Mouse (Mus musculus) erythroblast, adult 5-6 weeks (primary cell): Measurements from ENCODE around the gene Ablim1. TPM values are rescaled to one million over a fixed set of nuclear protein-coding genes. Genes with fewer than 3 reads are reported as not detected.

ENCODE experiments used
- ATAC-seq: replicated peaks from 2 replicates; pipeline ENCODE4 v1.8.0; 2016; ENCODE audit warnings: moderate number of reproducible peaks, mild to moderate bottlenecking, moderate TSS enrichment, inconsistent platforms; ENCODE audit not compliant: poor library complexity, low FRiP score, severe bottlenecking
- total RNA-seq, 2 experiments: library from RNA; stranded (forward) in 1 of 2; stranded (reverse) in 1 of 2; fragments of 150-400 nt in 1 of 2; fragments of 200-764, 138-1000 nt in 1 of 2; gene quantifications; 2 replicates each; pipeline versions ENCODE4 v1.2.3 to v1.2.4; 2015 to 2017; ENCODE audit warnings: low replicate concordance in 2 of 2

Gene Ablim1
- total RNA-seq, 2 experiments from 2014 or later: 1.0 to 1.5 TPM

DNA sequence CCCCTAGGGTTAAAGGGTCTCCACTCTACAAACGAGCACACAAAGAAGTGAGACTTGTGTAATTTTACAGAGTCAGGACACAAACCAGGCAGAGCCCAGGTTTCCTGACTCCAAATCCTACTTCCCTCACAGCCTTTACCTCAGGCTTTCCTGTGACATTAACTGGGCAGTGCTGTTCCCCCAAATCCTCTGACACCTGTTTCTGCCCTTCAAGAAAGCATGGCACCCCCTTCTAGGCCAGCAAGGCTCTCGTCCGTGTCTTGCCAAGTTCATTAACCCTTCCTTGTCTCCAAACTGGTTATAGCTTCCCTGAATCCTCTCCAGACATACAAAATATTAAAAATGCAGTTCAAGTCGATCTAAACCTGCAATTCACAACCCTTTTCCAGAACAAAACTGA lies 304.7 kb downstream of the Ablim1 start:
- ATAC-seq: no peak

DNA sequence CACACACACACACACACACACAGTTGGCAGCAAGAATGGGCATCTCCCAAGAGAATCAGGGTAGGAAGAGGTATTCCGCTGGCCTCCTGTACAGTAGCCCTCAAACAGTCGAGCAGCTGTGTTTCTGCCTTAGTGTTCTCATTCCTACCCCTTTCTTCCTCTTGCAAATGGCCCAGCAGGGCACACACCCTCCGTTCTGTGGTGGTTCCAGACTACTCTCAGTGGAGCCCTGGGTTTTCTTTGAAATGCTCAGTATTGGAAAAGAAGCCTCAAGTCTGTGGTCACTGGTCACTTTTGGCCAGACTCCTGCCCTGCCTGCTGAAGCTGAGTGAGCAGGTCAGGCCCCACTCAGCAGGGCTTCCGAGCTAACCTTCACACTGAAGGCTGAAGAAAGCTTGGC lies 305.1 kb downstream of the Ablim1 start:
- no peak for ATAC-seq

DNA sequence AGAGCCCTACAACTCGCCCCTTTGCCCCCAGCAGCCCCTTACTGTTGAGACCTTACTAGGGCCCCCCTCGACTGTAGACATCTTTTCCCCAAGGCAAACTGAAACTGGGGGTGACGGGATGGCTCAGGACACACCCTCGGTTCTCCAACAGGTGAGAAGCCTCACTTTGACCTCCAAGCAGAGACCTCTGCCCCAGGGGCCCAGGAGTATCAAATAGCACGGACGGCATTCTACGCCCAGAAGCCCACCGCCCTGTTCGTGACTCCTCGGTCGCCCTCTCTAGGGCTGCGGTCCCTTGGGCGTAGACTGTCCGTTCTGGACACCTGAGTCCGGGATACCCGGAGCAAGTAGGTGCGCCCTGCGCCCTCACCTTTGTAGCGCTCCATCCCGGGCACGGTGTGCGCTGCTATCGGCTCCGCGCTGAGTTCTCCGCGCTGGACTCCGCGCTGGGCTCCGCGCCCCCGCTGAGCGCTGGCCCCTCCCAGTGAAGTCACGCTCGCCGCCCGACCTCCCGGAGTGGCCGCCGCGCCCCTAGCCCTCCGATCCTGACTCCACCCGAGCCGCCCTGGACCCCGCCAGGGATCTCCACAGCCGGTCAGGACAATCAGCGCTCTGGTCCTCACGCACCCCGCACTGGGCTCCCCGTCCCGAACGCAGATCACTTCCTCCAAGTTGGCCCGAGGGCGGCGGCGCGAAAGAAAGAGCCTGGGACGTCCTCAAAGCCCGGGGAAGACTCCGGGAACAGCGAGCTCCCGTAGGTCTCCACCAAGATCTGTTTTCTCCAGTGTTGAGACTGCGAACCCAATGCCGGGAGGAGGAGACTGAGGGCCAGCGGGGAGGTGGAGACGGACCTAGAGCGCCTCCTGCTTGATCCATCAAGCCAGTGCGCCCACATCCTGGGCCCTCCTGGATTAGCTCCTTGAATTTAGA lies 306.7 kb downstream of the Ablim1 start, which contains the start of gene Afap1l2:
TSS of gene Afap1l2 (minus strand) at position 448 of the 930 bp plus-strand sequence.
- no peak for ATAC-seq

DNA sequence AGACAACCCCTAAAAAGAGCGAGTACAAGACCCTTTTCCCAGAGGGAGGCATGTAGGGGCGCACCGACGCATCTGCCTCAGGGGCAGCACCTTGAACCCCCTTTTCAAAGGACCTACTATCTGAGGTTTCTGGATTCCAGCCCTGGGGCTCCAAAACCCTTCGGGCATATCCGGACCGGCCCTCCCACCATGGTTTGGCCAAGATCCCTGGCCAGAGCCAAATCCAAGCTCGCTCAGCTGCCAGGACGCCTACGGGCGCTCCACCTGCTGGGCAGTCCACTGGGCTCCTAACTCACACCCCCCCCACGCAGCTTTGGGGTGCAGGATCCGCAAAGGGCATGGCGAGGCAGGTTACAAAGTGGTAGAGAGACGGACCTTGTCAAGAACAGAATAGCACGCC lies 307.4 kb downstream of the Ablim1 start:
- no peak for ATAC-seq

DNA sequence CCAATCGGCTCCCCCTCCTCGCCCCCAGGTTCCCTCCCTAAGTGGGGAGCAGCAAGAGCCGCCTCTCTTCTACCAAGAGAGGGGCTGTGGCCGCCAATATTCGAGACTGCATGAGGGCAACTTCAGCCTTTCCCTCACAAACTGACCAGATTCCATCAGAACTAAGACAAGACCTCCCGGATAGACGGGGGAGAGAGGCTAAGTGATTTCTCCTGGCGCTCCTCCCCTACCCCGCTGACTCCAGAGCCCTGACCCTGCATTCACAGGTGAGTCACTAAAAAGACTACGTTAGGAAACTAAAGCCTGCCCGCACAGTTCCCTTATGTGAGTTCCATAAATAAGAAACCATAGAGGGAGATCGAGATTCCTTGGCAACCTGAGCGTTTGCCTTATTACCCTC lies 307.9 kb downstream of the Ablim1 start:
- no peak for ATAC-seq

DNA sequence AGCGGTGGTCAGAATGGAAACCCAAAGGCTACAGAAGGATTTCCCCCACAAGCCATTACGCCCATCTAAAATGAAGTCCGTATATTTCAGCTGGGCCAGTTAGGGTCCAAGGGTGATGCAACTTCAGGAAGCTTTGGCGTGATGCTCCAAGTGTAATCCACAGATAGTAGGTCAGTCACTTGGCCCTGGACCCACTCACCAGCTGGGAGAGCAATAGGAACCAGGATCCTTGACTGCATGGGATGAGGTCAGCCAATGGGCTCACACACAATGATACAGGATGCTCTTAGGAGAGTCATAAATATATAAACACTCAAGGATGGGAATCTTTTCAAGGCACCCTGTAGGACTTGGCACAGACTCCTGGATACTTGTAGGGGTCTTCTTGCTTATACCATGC lies 309.7 kb downstream of the Ablim1 start:
- no peak for ATAC-seq

DNA sequence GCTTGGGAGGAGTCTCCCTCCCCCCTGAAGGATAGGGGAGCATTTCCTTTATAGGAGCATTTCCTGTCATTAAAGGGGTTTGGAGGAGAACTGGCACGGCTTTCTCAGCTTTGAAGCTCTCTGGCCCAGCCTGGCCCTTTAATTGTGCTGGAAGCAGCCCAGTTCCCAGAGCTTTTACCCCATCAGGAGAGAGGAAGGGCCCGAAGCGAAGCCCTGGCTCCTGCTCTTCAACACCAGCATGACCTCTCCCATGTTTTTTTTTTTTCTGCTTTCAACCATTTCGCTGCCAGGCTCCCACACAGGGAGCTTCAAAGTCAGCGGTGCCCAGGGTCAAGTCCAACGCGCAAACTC lies 311.3 kb downstream of the Ablim1 start:
- no peak for ATAC-seq

DNA sequence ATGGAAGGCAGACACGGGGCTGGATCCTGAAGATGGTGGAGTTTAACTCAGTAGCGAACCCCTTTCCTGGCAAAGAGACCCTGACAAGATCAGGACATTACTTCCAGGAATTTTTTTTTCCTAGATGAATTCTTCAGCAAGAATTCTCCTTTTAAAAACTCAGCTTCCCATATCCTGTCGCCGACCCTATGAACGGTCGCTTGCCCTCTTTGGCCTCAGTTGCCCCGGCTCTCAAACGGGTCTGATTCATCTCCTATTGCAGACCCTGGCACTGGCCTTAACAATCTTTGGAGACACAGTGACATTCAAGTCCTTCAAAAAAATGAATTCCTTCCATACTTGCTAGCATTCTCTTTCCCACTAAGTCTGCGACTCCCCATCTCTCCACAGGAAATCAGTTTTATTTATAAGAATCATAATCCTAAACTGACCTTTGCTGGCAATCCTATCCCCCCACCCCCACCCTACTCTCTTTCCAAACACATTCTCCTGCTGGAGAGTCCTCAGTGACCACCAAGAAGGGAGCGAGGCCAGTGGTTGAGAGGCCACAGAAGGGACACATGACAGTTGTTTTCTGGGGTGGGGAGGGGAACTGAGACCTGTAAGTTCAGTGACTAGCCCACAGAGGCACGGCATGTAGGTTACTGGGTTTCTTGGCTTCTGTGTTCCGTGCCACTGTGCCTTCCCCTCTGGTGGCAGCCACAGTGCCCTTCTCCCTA lies 311.8 kb downstream of the Ablim1 start:
- ATAC-seq: no peak

DNA sequence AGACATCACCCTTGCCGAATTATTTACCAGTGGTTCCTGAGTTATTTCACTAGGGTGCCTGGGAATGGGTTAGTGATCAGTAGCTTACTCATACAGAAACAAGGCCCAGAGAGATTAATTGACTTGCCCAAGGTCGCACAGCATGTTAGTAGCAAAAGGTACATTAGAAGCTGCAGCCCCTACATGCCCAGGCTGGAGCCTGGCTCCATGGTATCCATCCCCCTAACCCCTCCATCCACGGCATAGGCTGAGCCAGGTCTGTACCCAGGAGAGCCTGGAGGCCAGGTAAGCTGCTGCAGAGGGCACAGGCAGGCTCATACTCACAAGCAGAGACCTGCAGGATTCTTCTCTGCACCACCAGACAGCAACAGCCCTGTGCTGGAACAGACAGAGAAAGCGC lies 312.8 kb downstream of the Ablim1 start:
- no peak for ATAC-seq

DNA sequence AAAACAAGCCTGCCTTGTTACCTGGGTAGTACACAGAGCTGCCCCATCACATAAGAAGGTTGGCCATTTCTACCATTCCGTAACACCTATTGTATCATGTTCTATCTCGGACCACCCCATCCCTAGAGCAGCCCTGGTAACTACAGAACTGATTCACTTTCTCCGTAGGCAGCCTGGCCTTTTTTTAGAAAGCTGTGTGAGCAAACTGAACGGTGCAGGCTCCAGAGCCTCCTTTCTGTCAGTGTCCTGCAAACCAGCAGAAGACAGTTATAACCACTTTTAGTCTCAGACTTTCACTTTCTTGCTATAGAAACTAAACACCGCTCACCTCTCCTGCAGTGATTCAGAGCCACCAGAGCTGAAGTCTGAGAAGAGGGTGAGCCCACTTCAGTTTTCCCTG lies 314.1 kb downstream of the Ablim1 start:
- no peak for ATAC-seq

DNA sequence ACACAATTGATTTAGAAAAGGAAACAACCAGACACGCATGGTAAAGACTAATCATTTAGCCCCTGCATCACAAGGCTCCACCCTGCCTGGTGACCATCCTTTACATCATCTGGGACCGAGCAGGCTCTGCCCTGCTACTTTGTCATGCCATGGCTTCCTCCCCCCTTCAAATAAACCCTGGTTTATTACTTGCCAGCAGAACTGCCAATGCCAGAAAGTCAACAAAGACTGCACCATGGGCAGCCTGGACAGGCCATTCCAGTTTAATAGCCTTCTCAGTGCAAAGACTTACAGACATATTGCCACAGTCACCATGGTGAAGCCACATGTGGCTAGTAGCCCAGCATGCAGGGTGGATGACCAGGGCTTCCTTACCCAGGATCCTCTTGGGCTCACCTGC lies 314.9 kb downstream of the Ablim1 start:
- ATAC-seq: no peak

DNA sequence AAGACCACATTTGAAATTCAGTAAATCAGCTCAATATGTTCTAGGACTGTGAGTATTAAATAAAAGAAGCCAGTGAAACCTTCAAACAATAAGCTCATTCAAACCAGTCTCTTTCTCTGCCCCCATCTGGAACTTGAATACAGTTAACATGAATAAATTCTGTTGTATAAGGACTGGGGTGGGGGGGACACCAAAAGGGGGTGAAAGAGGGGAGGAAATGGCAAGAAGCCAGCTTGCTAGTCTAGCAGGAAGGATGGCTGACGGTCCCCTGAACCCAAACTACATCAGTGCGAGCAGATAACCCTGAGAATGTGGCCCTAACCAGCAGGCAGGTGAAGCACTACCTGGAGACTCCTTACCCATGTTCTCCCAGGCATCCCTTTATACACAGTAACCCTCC lies 315.8 kb downstream of the Ablim1 start:
- no peak for ATAC-seq

DNA sequence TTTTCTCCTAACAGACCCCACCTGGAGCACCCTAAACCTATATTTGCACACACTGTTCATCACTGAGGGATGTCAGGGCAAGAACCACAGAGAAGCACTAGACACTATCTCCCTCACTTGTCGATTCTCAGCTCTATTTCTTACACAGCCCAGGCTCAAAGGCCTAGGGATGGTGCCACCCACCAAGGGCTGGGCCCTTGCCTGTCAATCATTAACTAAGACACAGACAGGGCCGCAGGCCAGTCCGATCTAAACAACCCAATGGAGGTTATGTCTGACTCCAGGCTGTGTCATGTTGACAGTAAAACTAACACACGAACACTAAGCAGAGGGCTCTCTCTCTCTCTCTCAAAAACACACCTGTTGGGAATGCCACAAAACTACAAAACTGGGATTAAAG lies 316.4 kb downstream of the Ablim1 start:
- ATAC-seq: no peak

DNA sequence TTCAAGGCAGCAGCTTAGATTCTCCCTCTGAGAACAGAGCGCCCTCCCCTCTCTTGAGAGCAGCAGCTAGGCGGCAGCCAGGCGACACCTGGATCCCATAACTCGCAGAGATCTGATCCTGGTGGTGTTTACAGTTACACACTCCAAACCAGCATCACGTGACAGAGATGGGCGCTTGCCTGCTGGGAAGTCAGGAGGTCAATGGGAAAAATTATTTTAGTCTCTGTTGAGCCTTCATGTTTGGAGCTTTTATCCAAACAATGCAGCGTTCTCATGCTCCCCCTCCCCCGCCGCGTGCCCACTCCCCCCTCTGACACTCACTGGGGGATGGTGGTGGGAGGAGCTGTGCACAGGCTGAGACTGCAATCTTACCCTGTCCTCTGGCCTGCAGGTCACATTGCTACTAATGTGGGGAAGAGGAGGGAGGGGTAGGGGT lies 317.5 kb downstream of the Ablim1 start:
- ATAC-seq: no peak

DNA sequence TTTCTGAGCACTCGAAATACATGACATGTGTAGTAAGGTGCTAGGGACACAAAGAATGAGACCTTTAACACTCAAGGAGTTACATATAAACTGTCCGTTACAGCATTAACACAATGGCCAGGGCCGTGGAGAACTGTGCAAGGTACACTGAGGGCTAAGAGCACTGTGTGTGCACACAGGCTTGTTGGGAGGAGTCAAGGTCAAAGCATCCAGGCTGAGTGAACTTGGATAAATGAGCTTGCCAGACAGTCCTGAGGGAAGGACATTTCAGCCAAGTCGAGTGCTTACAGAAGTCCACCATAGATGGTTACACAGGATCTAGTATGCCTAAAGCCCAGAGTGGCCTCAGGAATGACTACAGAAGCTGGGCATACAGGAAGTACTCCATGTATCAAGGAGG lies 319.3 kb downstream of the Ablim1 start:
- no peak for ATAC-seq

DNA sequence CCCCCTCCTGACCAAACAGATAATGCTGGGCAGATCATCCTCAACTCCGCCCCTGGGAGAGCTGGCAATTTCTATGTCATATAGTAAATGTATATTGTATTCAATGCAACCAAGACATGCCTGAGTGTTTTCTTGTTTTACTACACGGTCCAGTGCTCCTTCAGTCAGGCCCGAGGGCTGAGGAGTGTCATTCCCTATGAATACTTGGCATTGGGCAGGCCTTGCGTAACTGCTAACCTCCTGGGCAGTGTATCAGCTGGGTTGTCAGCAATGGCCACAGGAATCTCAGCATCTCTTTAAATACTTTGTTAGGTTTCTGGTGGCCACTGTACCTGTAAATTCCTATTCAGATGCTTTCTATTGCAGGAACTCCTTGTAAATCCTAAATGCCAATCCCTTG lies 320.1 kb downstream of the Ablim1 start:
- ATAC-seq: no peak

DNA sequence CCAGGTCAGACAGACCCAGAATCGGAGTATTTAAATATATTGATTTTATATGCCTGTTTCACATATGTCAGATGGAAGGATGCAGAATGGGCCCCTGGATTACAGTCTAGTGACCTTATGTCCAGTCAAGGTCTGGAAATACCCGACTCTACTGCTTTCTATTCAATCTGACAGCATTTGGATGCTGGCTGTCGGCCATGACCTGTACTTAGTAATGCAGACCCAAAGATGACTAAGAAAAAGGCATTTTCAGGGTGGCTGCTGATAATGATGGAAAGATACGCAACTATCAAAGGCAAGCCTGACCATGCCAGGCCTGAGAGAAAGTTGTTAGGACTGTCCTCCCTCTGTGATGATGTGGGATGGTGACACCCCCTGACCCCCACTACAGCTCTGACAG lies 321.0 kb downstream of the Ablim1 start:
- no peak for ATAC-seq

DNA sequence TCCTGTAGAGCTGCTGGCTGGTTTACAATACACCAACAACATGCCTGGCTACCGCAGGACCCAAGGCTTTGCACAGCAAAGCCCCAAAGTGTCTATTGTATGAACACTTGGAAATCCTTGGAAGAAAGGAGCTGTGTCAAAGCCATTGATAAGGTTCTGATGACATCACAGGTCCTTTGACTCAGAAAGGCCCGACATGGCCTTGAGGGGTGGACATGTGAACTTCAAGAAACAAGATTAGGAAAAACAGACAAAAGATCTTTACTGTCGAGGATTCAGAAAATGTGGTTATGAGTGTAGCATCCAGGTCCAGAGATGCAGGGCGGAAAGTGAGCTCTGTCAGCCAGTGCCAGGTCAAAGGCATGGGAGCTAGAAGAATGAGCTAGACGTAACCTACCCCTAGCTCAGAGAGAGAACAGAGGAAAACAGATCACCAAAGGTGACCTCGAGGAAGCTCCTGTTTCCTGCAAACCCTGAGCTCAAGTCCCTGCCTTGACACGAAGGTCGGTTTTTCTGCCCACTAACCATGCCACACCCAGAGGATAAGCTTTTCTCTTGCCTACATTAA lies 321.7 kb downstream of the Ablim1 start:
- no peak for ATAC-seq

DNA sequence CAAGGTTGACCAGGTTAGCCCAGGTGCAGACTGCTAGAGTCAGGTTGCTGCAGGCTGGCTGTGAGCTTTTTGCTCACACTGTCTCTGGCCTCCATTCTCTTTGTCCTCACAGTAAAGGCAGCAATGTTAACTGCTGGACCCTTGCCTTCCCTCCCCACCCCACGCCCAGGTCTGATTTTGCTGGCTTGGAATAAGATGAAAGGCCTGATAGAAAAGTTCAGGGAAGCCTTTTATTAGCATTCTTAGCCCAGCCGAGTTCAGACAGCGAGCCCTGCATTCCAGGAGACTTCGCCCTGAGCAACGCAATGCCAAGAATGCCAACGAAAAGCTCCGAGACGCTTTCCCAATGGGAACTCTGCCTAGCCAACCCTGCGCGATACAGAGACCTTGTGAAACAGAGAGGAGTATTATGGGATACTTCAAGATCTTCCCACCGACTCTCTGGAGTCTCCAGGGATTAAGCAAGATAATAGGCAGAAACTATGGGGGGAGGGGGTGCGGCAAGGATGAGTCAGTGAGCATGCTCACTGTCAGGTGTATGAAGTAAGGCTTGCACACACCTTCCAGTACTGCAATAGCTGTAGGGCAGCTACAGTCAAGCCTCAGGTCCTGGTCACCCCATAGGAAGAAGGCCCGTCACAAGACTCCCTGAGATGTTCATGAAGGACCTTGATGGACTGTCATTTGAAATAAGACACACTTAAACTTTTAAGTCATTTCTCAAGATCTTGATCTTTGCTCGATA lies 324.2 kb downstream of the Ablim1 start:
- no peak for ATAC-seq

DNA sequence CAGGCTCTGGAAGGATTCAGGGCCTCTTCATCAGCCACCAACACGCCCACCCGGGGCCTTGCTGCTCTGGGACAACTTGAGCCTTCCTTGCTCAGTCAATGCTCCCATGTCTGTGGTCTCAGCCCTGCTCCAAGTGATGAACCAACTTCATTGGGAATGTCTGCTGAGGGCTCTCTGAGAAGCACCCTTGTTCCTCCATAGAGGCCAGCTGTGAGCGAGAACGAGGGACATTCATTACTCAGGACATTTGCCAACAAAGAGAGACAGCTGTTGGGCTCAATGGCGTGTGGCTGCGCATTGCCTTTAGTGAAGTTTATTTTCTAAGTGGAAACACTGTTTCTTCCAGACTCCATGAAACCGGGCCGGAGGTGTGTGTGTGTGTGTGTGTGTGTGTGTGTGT lies 325.5 kb downstream of the Ablim1 start:
- ATAC-seq: no peak
